Mouse (Mus musculus) hindbrain, postnatal 0 days (tissue): ENCODE measurements around the gene Smarcd3. TPM values are rescaled to one million over a fixed set of nuclear protein-coding genes. Genes with fewer than 3 reads are reported as not detected.

Source experiments
- ATAC-seq: fragments of 200-750 bp; cut with Nextera tagmentation; 2 replicates; pipeline ENCODE4 v1.8.0; 2017; ENCODE audit warnings: mild to moderate bottlenecking, moderate TSS enrichment, moderate library complexity
- DNase-seq: peaks from one replicate; pipeline ENCODE4 v3.0.0-alpha.2; 2015; ENCODE audit warnings: low spot score
- H3K27ac ChIP-seq: fragments of 300-500 bp; sonication (generic); 2 replicates; pipeline ENCODE4 v1.5.1; 2014; ENCODE audit warnings: mild to moderate bottlenecking
- H3K27me3 ChIP-seq: fragments of 300-500 bp; sonication (generic); 2 replicates; pipeline ENCODE4 v1.6.1; 2014; ENCODE audit warnings: low read length, mixed read lengths; ENCODE audit not compliant: insufficient read depth
- H3K36me3 ChIP-seq: fragments of 300-500 bp; sonication (generic); 2 replicates; pipeline ENCODE4 v1.6.1; 2014; ENCODE audit warnings: low read length, mixed read lengths; ENCODE audit not compliant: insufficient read depth
- H3K4me1 ChIP-seq: fragments of 300-500 bp; sonication (generic); 2 replicates; pipeline ENCODE4 v1.6.1; 2014; ENCODE audit warnings: antibody characterized with exemption, low read length, mixed read lengths; ENCODE audit not compliant: insufficient read depth
- H3K4me2 ChIP-seq: fragments of 300-500 bp; sonication (generic); 2 replicates; pipeline ENCODE4 v1.6.1; 2014; ENCODE audit warnings: low read depth, mild to moderate bottlenecking, low read length, moderate library complexity, mixed read lengths
- H3K4me3 ChIP-seq: fragments of 300-500 bp; sonication (generic); 2 replicates; pipeline ENCODE4 v1.5.1; 2014; ENCODE audit warnings: low read length
- H3K9ac ChIP-seq: fragments of 300-500 bp; sonication (generic); replicated peaks from 2 replicates; pipeline ENCODE4 v1.6.1; 2014; ENCODE audit warnings: mild to moderate bottlenecking, low read length, moderate library complexity, mixed read lengths
- H3K9me3 ChIP-seq: fragments of 300-500 bp; sonication (generic); 2 replicates; pipeline ENCODE4 v1.6.1; 2016; ENCODE audit warnings: low read length, mixed read lengths
- CTCF ChIP-seq: IDR thresholded peaks from 2 replicates; pipeline ENCODE4 v1.5.1; 2016; ENCODE audit warnings: antibody characterized with exemption, control low read depth, low read depth
- WGBS: fragments of 180-500 bp; shearing (Covaris S2); extraction: QIAGEN DNeasy Blood & Tissue Kit; methylation state at CpG from one replicate; pipeline ENCODE4 v1.1.7; 2014; 5-methylcytosine and 5-hydroxymethylcytosine counted together
- polyA plus RNA-seq: library from polyadenylated mRNA; unstranded; fragments of >200 nt; fragmentation: Nextera tagmentation; extraction: Ambion mirVana; gene quantifications from 2 replicates; pipeline ENCODE4 v1.2.1, GENCODE M21; 2015
- total RNA-seq: library from RNA; depleted of rRNA; stranded (reverse); fragments of >200 nt; gene quantifications from 2 replicates; pipeline ENCODE4 v1.2.3, GENCODE M21; 2014

The Smarcd3 gene
- total and polyA plus RNA-seq, 2 experiments from 2014 or later: 128 to 246 TPM

DNA sequence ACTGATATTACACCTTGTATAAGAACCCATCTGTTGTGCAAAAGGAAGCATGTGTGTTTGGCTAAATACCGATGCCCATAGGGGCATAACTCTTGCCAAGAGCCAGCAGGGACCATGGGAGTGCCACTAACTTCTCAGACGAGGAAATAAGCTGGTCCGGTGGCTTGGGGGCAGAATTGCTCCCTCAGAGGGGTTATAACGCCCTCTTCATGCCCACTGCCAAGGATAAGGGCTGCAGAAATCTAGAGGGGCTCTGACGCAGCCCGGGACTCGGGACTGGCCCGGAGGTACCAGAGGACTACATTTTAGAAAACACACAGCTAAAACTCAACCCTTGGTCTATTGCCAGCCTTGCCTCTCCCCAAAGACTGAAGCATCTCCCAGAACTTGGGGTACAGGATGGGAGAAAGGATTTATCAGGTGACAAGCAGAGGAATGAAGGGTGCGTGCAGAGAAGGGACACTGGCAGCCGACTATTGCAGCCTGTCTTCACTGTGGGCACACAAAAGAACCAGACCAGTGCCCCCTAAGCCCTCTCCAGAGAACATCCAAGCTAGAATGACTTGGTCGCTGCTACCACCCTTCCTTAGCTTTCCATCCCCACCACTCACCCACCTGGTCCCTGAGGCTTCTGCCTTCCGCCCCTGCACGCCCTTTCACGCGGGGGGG is 26.2 kb downstream of the Smarcd3 start:
- no peak for DNase-seq
- Histone ChIP-seq H3K9me3 (no peaks in the 10 kb centered on the region), H3K27ac (peak overlapping the region; percentile 77), H3K27me3 (no peaks in the 10 kb centered on the region), H3K4me3 (peak overlapping the region; percentile 50), H3K4me1 (peaks cover 42% of the 10 kb centered on the region), H3K36me3 (peaks cover 11% of the 10 kb centered on the region), H3K9ac (peak overlapping the region; percentile 67), H3K4me2 (peak overlapping the region; percentile 80)
- no peak for ATAC-seq
- no peak for TF ChIP-seq CTCF
- whole genome bisulfite sequencing: 10% methylated on average over 15 of the region's 15 CpGs

GRCm38 (mm10) chr5:24597221-24597728 is 26.9 kb downstream of the Smarcd3 start:
- TF ChIP-seq CTCF: peak; percentile 74
- WGBS: 21% methylated on average over 2 of the region's 2 CpGs
- Histone ChIP-seq H3K4me1 (peaks cover 38% of the 10 kb centered on the region), H3K9me3 (no peaks in the 10 kb centered on the region), H3K27me3 (no peaks in the 10 kb centered on the region), H3K4me3 (no peak overlapping the region), H3K4me2 (peak overlapping the region; percentile 40), H3K9ac (peak overlapping the region; percentile 22; the same call in 1 of the 2 replicates), H3K36me3 (peaks cover 11% of the 10 kb centered on the region), H3K27ac (peak overlapping the region; percentile 82)
- DNase-seq (peak; percentile 91), ATAC-seq (0 out of 2 replicates have a peak, but pooled peaks have one; percentile 25)

DNA sequence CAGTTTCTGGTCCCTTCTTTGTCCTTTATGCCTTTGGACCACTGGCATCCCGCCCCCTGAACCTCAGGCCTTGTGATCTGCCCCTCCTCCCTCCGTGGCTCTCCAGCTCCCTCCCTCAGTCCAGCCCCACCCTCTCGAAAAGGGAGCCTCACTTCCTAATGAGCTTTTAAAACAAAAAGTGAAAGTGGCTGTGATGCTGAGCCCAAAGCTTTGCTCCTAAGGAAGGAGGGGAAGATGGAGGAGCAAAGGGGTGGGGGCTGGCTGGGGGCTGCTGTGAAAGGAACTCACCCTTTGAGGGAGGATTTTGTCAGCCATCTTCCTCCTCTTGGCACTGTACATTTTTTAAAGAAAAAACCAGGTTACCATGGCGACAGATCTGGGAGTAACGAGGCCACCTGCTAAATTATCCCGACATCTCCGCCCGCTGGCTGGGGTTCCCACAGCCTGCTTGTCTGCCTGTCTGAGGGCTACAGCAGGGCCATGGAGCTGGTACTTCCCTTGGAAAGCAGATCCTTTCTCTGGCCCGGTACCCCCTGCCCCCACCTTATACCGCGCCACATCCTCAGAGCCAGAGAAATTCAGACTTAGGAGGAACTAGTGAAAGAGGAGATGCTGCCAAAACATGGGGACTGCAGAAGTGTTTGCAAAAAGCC is 27.6 kb downstream of the Smarcd3 start:
- H3K4me3 ChIP-seq: no peak overlapping the region
- peak overlapping the region; percentile 22 for H3K9ac ChIP-seq
- WGBS: 9% methylated on average over 11 of the region's 11 CpGs
- ATAC-seq: peak; percentile 21; the same call in 1 of the 2 replicates
- H3K4me1 ChIP-seq: peaks cover 35% of the 10 kb centered on the region
- peak overlapping the region; percentile 40 for H3K4me2 ChIP-seq
- peak overlapping the region; percentile 82 for H3K27ac ChIP-seq
- peaks cover 11% of the 10 kb centered on the region for H3K36me3 ChIP-seq
- TF ChIP-seq CTCF: no peak
- no peaks in the 10 kb centered on the region for H3K27me3 ChIP-seq
- DNase-seq: peak; percentile 80
- H3K9me3 ChIP-seq: no peaks in the 10 kb centered on the region

GRCm38 (mm10) chr5:24595786-24596380 is 28.3 kb downstream of the Smarcd3 start:
- H3K9me3 ChIP-seq: no peaks in the 10 kb centered on the region
- peak overlapping the region; percentile 82 for H3K27ac ChIP-seq
- H3K9ac ChIP-seq: peak overlapping the region; percentile 22
- TF ChIP-seq CTCF: peak; percentile 31; the same call in 1 of the 2 replicates
- peaks cover 11% of the 10 kb centered on the region for H3K36me3 ChIP-seq
- H3K4me1 ChIP-seq: peaks cover 28% of the 10 kb centered on the region
- no peaks in the 10 kb centered on the region for H3K27me3 ChIP-seq
- WGBS: 49% methylated on average over 14 of the region's 14 CpGs
- H3K4me3 ChIP-seq: no peak overlapping the region
- ATAC-seq: no peak
- H3K4me2 ChIP-seq: peak overlapping the region; percentile 40
- no peak for DNase-seq

- TF ChIP-seq CTCF: no peak
- Histone ChIP-seq H3K9me3 (no peaks in the 10 kb centered on the region), H3K27me3 (no peaks in the 10 kb centered on the region), H3K4me3 (no peak overlapping the region), H3K27ac (no peak overlapping the region), H3K4me2 (no peak overlapping the region), H3K36me3 (peaks cover 11% of the 10 kb centered on the region), H3K9ac (no peak overlapping the region), H3K4me1 (peaks cover 25% of the 10 kb centered on the region)
- DNase-seq (no peak), ATAC-seq (no peak)
- 83% methylated on average over 5 of the region's 5 CpGs for WGBS
These were observed 28.9 kb downstream of the Smarcd3 start for GRCm38 (mm10) chr5:24595261-24595660.

- Histone ChIP-seq H3K4me2 (no peak overlapping the region), H3K36me3 (peaks cover 13% of the 10 kb centered on the region), H3K27ac (no peak overlapping the region), H3K27me3 (no peaks in the 10 kb centered on the region), H3K4me3 (no peak overlapping the region), H3K4me1 (peaks cover 25% of the 10 kb centered on the region), H3K9ac (no peak overlapping the region), H3K9me3 (no peaks in the 10 kb centered on the region)
- no peak for ATAC-seq
- DNase-seq: no peak
- no peak for TF ChIP-seq CTCF
- WGBS: 89% methylated on average over 5 of the region's 5 CpGs
These were observed 29.9 kb downstream of the Smarcd3 start for GRCm38 (mm10) chr5:24594346-24594745.
